Mouse (Mus musculus): ENCODE results near the gene Rassf7.

The Rassf7 gene

DNA sequence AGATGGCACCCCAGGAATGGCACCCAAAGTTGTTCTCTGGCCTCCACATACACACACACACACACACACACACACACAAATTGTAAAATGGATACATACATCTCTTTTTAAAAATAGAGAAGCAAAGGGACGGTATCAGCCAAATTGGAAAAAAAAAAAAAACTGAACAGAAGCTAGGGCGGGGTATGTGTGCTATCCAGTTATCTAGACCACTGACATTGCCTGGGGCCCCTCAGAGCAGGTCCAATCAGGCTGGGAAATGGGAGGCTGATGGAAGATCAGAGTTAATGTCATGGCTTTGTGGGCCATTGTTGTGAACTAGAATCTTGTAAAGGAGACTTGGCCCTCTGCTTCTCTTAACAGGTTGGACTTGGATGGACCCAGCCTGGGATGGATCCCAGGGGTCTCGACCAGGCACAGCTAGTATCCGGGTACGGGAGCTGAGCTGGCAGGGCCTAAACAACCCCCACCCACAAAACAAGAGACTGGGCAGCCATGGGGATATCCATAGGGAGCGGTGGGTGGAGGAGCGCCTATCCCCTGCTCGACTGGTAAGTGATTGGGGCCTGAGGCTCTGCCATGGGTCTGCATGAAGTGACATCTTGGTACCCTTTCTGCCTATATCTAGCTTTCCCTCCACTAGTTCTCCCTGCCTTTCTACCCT is 18.9 kb upstream of the Rassf7 start:
- no peak for DNase-seq (ENCODE audit: extremely low spot score, low read depth, low spot score)

DNA sequence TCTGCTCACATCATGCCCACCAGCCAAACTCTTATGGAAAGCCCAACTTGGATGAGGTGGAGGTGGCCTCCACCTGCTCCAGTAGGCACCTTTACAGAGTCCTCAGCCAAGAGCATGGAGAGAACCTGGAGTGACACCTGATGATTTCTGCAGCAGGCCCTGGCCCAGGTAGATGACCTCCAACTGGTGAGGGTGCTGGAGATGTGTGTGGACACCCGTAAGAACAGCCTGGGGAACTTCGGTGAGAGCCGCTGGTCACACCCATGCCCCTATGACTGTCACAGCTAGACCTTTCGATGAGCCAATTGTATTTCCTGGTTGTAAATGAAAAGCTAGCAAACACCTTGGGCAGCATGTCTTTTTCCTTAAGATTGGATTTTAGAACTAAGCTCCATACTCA is 17.5 kb upstream of the Rassf7 start:
- DNase-seq (ENCODE audit: extremely low spot score, low read depth, low spot score) = no peak

DNA sequence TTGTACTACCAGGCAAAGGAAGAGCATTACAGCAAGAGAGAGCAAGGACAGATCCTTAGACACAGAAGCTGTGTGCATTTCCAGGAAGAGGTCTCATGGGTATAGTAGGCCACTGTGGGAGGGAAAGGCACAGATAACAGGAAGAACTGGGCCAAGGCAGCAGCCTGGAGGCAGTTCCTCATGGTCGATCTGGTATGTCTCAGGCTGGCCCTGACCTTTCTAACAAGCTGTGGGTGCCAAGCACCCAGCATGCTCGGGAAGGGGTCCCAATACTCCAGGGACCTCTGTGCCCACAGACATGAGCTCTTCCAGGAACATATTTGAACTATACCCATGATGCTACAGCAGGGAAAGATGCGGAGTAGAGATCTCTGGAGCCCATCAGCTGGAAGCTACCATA is 11.1 kb upstream of the Rassf7 start:
- DNase-seq (ENCODE audit: extremely low spot score, low read depth, low spot score) = no peak

DNA sequence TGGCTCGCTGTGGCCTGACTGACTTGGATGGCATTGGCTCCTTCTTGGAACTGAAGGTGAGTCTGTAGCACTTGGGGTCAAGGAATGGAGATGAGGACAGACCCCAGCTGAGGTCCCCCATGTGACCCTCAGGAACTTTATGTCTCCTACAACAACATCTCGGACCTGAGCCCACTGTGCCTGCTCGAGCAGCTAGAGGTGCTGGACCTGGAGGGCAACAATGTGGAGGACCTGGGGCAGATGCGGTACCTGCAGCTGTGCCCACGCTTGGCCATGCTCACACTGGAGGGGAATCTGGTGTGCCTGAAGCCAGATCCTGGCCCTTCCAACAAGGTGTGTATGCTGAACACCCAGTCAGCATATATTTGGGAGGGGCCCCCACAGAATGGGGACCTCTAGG is 10.2 kb upstream of the Rassf7 start:
- no peak for DNase-seq (ENCODE audit: extremely low spot score, low read depth, low spot score)

DNA sequence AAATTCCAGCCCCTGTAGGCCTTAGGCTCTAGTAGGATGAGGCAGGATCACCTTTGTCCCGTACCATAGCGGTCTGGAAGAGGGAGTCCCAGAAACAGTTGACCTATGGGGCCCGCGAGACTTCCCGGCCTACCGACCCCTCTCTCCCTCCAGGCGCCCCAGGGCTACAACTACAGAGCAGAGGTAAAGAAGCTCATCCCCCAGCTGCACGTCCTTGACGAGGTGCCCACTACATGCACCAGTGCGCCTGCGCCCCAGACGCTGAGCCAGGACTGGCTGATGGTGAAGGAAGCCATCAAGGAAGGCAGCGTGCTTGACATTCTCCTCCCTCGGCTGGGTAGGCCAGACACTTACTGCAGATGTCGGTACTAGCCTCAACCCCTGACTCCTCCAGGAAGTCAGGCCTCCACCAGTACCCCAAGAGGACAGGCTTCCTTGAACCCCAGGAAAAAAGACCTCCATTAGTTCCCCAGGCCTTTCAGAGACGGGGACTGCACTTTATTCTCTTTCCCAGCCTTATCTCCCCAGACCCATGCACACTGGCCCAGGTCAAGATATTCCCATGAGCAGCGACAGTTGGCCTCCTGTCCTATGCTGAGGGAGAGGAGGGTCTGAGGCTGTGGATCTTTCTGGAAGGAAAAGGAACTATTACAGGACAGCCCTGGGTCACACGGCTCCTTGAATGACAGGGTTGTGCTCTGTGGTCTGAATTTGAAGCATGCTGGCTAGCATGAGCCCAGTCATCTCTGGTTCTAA is 9.3 kb upstream of the Rassf7 start:
- DNase-seq (ENCODE audit: extremely low spot score, low read depth, low spot score) = no peak

DNA sequence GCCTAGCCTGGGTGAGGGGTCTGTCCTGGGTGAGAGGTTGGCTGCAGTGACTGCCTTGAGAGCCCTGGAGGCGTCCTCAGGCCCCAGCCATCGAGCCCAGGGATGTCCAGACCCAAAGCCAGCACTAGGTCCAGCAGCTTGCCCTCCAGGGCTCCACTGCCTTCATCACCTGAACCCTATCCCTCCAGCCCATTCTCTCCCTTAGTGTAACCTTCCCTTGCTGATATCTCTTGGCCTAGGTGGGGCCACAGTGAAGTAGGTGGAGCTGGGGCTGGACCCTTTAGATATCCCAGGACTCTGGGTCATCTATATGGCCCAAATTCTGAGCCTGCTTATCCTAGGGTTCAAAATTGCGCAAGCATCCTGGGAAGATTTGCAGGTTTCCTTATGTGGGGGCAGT is 6.1 kb upstream of the Rassf7 start:
- no peak for DNase-seq (ENCODE audit: extremely low spot score, low read depth, low spot score)

DNA sequence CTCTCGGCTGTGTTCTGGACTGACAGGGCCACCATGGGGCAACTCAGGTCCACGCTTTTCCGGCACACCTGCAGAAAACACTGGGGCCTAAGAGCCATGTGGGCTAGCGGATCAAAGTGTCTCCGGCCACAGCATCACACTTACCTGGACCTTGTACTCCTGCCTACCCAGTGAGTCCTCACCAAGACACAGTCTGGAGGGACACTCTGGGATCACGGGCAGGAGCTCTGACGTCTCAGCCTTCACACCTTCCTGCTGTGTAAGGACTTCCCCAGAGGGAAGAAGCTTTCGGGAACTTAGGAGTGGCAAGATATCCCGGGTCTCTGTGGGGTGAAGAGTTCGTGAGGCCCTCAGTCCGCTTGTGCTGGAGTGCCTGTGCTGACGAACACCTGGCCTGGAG is 5.5 kb upstream of the Rassf7 start:
- DNase-seq (ENCODE audit: extremely low spot score, low read depth, low spot score) = no peak

DNA sequence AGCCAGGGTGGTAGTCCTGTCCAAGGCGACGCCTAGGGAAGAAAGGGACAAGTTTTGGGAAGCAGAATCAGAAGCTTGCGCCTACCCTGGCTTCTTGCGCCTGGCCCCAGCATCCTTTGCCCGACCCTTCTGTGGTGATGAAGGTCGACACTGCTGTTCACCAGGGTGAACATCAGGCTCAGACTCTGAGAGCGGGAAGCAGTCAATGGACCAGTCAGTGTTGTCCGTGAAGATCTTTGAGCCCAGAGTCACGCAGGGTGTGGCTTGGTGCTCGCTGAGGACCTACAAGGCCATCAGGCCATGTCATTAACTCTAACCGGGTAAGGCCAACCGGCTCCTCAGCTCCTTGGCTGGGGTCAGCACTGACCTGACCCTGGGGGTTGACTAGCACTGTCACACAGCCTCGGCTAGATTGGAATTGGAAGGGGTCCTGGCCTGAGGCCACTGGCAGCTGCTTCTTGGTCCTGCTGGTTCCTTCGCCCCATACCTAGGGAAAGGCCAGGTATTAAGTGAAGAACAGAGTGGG is 5.0 kb upstream of the Rassf7 start:
- DNase-seq (ENCODE audit: extremely low spot score, low read depth, low spot score) = no peak

DNA sequence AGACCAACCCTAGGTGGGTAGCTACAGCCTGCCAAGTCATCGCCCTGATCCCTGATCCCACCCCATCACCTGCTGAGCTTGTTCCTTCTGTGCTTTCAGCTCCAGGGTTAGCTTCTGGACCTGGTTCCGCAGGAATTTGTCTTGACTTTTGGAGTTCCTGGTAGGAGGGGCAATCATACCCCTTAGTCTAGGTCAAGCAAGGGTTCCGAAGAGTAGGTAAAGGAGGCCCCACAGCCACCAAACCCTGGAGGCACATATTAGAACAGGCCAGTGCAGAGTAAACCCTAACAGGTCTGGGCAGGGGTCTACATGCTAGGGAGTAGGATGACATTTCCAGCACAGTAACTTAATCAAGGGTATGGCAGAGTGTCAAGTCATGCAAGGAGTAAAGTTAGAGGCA is 2.5 kb upstream of the Rassf7 start:
- no peak for DNase-seq (ENCODE audit: extremely low spot score, low read depth, low spot score)

DNA sequence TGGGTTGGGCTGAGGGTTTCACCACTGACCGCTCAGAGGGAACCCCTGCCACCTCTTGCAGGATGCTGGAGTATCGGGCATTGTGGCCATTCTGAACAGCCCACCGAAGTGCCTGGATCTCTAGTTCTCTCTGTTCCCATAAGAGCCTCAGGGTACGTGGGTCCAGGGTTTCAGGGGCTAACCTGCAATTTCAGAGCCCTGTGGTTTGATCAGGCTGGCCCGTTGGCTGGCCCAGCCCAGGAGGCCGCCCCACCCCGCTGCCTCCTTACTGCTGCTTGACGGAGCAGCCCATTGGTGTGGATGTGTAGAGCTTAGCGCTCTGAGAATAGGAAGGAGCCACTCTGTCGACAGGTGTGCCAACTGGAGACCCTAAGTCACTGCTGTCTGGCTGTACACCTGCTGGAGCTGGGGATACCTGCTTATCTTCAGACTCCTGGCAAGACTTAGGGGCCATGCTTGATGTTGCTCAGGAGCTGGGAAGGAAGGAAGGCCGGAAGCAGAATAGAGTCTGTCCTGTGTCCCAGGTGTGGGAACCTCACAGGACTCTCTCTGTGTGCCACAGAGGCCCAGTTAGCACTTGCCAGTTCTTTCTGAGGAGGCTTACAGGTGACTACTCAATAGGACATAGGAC is 1.9 kb upstream of the Rassf7 start, which contains the start of gene Lmntd2:
Lmntd2 (minus strand) TSS at position 476 of the 631 bp plus-strand sequence.
- no peak for DNase-seq (ENCODE audit: extremely low spot score, low read depth, low spot score)

DNA sequence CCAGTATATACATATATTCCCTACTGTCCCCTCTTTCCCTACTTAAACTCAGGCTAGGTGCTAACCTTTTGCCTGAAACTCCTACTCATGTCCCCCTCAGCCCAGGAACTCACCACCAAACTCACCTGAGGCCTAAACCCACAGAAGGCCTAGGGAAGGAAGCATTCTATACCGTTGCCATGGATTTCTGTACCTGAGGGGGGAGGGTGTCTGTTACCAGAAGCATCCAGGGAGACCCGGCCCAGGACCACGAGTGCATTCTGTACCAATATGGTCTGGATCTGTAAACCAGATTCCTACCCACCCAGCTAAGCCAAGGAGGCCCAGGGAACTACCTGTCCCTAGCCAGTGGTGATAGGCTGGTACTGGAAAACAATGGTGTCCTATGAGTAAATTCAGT is 1.4 kb upstream of the Rassf7 start:
- no peak for DNase-seq (ENCODE audit: extremely low spot score, low read depth, low spot score)

DNA sequence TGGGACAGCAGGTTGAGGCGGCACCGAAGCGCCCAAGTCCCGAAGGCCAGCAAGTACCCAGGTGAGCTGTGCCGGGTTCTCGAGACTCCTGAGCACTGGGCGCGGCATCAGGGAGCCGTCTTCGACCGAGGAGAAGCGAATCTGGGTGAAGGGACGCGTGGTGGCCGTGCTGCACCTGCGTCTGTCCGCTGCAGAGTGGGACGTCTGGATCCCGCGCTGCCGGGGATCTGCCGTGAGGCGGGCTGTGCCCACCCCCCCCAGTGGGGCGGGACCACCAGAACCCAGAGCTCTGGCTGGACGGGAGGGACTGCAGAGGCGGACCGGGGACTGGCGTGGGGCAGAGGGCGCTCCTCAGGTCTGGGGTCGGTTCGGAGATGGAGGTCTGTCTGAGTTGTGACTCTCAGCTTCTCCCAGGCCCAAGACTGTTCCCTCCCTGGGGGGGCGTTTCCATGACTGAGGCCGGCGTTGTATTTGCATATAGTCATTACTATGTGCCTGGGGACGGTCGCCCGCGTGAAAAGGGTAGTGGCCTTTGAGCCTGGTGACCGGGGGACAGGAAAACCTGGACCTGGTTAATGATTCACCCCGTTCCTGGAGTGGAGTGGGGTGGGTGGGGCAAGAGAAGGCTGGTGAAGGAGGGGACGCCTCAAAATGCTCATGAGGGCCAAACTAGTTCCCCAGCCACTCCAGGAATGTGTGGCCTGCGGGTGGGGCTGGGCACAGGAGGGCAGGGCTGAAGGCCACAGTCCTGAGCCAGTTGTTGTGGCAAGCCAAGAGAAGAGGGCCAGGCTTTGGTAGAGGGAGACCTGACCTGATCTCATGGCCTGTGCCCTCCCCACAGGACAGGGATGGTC is 447 bp downstream of the Rassf7 start:
- no peak for DNase-seq (ENCODE audit: extremely low spot score, low read depth, low spot score)

DNA sequence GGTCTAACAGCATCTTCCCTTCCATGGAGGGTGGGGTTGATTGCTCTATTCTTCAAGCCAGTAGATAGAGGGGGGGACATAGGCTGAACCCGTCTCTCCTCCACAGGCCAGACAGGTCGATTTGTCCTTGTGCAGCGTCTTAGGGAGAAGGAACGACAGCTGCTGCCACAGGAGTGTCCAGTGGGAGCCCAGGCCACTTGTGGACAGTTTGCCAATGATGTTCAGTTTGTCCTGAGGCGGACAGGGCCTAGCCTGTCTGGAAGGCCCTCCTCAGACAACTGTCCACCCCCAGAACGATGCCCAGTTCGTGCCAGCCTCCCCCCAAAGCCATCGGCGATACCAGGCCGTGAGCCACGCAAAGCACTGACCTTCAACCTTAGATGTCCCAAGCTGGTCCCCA is 1.2 kb downstream of the Rassf7 start:
- no peak for DNase-seq (ENCODE audit: extremely low spot score, low read depth, low spot score)

DNA sequence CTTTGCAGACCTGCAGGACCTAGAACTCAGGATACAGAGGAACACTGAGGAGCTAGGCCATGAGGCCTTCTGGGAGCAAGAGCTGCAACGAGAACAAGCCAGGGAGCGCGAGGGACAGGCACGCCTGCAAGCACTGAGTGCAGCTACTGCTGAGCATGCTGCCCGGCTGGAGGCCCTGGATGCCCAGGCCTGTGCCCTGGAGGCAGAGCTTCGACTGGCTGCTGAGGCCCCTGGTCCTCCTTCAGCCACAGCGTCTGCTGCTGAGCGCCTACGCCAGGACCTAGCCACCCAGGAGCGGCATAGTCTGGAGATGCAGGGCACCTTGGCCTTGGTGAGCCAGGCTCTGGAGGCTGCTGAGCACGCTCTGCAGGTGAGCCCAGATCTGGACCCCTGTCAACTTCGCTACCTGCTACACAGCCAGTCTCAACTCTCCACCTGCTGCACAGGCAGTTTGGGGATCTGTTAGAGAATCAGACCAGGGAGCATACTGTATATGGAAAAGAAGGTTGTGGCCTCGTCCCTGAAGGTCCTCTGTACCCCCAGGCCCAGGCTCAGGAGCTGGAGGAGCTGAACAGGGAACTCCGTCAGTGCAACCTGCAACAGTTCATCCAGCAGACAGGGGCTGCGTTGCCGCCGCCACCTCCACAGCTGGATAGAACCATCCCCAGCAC is 1.8 kb downstream of the Rassf7 start:
- DNase-seq (ENCODE audit: extremely low spot score, low read depth, low spot score) = no peak

DNA sequence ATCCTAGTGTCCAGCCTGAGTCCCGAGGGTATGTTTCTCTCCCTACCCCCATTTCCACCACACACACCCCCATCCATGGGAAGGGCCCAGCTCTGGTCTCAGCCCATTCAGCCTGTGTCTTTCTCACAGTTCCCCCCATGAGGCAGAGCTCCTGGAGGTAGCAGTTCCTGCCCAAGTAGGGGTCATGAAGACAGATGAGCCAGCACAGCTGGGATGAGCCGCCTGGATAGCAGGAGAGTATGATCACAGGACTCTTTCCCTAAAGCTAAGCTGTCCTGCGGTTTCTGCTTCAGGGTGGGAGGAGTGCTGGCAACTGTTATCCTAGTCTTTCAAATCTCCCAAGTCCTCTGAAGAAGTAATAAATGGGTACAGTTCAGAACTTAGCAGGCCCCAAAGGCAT is 2.5 kb downstream of the Rassf7 start:
- DNase-seq (ENCODE audit: extremely low spot score, low read depth, low spot score) = no peak

DNA sequence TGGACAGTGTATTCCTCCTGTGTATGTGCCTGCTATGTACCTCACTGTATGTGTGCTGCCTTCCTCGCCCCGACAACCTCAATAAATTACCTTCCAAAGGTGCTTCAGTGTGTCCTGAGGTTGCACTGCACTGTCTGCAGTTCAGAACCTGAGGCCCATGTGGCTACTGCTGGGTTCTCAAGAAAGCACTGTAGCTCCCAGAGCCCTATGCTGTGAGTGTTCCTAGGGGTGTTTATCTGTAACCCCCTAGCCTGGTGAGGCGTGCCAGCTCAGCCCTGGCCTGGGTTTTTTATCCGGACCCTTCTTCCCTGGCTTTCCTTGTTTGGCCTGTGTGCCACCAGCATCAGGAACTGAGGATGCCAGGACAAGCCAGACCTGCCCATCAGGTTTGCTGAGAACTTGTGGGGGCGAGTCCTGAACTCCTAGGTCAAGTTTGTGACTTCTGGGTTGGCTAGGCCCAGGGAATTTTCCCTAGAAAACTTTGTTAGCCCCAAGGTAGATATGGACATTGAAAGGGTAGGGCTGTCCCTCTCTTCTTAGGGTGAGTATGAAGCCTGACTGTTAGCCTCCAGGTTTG is 3.0 kb downstream of the Rassf7 start:
- DNase-seq (ENCODE audit: extremely low spot score, low read depth, low spot score) = no peak

DNA sequence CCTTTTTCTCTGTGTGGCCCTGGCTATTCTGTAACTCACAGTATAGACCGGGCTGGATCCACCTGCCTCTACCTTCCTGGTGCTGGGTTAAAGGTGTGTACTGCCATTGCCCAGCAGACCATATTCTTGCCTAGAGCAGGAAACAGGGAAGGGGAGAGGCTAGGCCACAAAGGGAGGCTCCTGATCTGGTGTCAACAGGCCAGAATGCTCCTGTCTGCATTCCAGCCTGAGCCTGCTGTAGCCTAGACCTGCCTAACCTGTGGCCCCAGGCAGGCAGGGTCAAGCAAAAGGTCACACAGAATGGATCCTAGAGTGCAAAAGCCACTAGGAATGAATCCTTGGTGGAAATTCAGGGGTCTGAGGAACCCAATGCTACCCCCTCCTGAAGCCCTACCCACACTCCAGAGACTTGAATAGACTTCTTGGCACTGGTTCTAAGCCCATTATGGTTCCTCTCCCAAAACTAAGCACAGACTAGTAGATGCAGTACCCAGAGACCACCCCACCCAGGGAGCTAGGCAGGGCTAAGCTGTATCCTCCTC is 4.0 kb downstream of the Rassf7 start:
- no peak for DNase-seq (ENCODE audit: extremely low spot score, low read depth, low spot score)

DNA sequence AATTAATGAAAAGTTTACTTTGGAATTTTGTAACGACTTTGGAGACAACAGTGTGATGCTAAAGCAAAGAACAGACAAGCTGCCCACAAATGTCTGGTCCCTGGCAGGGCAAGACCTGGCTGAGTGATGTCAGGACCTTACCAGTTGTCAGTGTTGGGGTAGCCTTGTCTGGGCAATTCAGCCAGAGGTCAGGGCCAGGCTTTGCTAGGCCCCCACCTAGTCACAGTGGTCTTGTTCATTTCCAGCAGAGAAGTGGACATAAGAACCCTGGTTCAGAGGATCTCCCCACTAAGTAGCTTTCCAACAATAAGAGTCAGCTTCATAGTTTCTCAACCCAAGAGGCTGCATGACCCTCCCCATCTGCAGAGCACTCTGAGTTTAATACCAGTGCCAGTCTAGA is 4.7 kb downstream of the Rassf7 start:
- no peak for DNase-seq (ENCODE audit: extremely low spot score, low read depth, low spot score)

DNA sequence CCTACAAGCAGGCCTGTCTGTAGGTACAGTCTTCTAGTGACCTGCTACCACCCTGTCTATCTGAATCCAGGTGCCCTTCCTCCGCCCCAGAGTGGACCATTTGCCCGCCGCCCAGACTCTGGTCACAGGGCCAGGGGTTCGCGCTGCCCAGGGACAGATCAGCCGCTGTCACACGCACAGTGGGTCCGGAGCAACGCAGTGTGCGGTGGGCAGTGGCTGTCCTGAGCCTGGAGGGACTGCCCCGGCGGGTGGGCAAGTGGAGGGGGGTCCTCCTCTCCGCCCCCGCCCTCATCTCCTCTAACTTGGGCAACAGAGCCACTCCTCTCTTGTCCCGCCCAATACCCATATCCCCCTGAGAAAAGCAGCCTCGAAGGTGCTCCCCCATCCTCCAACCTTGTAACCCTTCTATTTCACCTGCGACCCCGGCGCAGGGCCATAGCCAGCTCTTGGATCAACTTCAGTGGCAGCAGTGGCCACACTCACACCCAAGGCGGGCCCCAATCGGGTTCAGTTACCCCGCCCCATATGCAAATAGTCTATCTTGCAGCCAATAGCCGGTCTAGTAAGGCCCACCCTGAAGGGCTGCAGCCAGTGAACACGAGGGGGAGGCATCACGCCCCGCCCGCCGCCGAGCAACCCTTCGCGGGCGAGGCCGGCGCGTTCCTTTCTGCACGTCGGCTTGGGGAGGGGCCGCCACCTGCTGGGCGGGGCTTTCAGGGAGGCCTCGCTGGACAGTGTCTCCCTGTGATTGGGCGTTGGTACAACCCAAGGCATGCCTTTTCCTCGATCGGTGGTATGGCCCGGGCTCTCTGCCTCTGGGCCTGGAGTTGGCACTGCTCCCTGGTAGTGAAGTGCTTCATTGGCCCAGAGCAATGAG is 5.8 kb downstream of the Rassf7 start:
- DNase-seq (ENCODE audit: extremely low spot score, low read depth, low spot score) = peak; percentile 81

Data from hindlimb bud, embryonic 11.5 days (tissue).